Mouse (Mus musculus): ENCODE results near the gene Tarbp1.

- TF ChIP-seq NANOG (IDR thresholded peaks at IDR 0.05; ENCODE audit: borderline replicate concordance, low read length), result no peak
- TF ChIP-seq CTCF (conservative IDR thresholded peaks at IDR 0.05; ENCODE audit: low read length), result no peak
- TF ChIP-seq POU5F1 (IDR thresholded peaks at IDR 0.05; ENCODE audit: borderline replicate concordance, low read length), result no peak
Measured at GRCm38 (mm10) chr8:126502722-126503121, 27.9 kb upstream of the Tarbp1 start.

Data from E14TG2a.4 (cell line).